Mouse (Mus musculus): ENCODE data around the gene Snapc2.
"Not testable (repeated sequence)": the region's sequence is repeated elsewhere in the genome, so short reads cannot be mapped to it uniquely, and the experiment has no call there.

Gene Snapc2

DNA sequence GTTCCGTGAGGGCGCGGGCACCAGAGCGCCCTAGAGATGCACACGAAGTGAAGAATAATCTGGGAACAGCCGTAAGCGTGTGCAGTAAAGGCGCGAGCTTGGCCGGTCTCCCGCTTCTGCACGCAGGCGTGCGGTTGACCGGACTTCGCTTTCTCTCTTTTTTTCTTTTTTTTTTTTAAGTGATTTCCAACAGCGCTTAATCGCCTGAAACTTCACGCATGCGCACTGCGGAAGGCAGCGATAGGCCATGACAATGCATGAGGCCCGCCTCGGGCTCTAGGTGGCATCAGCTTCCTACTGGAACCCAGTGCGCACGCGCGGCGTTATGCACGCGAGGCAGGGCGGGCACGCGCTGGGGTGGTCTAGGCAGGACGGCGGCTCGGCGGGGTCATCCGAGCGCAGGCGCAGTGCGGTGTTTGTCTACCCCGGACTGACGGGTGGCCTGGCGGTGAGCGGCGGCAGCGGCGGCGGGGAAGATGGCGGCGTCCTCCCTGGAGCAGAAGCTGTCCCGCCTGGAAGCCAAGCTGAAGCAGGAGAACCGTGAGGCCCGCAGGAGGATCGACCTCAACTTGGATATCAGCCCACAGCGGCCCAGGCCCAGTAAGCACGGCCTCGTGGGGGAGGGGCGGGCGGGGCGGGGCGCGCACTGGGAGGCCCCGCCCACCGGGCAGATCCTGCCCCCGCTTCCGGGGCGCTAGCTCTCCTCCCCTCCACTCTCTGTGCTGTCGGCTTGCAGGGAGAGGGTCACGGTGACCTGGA lies 14.3 kb upstream of the Snapc2 start, which contains the start of the genes Map2k7 and Gm49320:
Gene Map2k7 (plus strand): TSS at position 307 of the 759 bp plus-strand sequence.
Gene Gm49320 (plus strand): TSS at position 432 of the 759 bp plus-strand sequence.
- peak; percentile 100 for DNase-seq

DNA sequence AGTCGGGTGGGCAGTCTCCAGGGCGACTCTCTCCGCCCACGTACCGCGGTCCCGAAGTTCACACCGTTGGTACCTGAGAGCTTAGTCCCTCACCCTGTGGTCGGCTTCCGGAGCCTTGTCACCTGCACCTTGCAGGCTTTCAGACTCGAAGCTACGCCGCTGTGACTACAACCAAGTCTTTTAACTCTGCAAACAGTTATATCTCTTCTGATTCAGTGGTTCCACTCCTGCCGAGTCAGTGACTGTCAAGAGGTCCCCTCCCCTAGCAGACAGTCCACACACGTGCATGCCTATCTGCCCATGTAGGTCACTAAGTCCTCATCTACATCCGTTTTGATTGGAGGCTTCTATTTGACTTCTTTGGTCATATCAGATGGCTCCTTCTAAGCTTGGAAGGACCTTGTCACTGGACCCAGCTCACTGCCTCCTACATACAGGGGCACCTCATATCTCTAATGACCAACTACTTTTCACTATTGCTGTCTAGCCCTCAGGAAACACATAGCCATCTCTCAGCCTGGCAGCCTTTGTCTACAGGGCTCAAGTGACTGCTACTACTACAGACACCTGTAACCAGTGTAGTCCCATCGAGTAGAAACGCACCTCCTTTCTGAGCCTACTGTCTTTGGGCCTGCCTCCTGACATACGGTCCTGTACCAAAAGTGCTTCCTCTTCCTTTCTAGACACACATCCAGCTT lies 13.5 kb upstream of the Snapc2 start:
- no peak for DNase-seq

DNA sequence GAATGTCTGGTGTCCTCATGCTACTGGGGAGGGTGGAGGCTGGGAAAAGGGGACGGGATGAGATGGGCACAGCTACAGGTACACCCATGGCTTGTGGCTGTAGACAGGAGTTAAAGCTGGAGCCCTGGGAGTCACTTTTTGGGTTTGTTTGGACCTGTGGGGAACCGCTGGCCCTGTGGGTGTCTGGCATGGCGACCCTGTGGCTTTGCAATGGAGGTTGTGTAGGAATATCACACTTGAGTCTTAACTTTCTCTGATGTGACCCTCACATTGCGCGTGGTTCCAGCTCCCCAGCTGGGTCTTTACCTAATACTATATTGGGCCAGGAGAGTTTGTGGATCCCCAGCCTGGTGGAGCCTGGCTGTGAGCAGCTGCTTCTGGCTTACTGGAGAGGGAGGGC lies 7.8 kb upstream of the Snapc2 start:
- DNase-seq: no peak

DNA sequence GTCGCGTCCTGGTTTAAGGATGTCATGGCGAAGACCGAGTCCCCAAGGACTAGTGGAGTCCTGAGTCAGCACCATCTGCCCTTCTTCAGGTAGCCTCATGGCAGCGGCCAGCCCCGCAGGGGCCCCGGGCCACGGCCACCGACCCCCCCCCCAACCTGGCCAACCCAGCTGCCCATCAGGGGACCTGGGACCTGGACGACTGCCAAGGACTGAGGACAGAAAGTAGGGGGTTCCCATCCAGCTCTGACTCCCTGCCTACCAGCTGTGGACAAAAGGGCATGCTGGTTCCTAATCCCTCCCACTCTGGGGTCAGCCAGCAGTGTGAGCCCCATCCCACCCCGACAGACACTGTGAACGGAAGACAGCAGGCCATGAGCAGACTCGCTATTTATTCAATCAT lies 7.1 kb upstream of the Snapc2 start:
- peak in 1 of 2 experiments; percentile 50 for DNase-seq

DNA sequence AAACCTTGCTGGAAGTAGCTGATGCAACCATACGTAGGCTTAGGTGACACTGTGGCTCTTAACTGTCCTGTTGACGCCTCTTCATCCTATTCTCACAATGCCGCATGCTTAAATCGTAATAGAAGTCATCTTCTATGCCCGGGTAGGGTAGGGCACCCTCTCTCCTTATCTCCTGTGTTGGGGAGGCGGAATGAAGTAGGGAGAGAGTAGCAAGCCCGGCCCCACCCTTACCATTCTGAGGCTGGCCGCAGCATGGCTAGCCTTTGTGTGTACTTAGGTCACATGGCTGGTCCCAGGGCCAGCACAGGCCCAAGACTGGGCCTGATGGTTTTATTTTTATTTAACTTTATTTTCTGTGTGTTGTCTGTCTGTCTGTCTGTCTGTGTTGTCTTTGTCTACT lies 5.6 kb upstream of the Snapc2 start:
- DNase-seq: no peak

DNA sequence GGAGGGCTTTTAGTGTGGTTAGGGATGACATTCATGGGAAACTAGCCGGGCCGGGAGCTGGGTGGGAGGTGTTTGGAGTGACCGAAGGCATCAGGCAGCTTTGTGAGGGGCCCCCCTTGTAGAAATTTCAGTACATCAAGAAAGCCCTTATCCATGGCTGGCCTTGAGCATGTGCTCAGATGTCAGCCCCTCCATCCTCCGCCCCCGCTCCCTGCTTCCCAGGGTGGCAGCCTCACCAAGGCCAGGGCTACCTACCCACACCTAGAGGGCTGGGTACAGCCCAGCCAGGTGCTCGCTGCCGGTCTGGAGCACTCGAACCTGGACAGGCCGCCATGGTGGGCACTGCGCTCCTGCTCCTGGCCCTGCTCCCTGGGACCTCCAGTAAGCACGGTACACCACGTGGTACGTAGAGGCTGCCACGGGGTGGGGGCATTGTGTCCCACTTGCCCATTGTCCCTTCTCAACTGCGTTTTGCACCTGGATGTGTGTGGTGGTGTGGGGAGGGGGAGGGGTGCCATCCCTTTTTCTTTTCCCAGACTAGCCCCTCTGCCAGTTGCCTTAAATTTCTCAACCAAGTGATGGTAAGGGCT lies 4.8 kb upstream of the Snapc2 start, which contains the start of gene Tgfbr3l:
Gene Tgfbr3l (plus strand): TSS at position 264 of the 590 bp plus-strand sequence.
- no peak for DNase-seq

DNA sequence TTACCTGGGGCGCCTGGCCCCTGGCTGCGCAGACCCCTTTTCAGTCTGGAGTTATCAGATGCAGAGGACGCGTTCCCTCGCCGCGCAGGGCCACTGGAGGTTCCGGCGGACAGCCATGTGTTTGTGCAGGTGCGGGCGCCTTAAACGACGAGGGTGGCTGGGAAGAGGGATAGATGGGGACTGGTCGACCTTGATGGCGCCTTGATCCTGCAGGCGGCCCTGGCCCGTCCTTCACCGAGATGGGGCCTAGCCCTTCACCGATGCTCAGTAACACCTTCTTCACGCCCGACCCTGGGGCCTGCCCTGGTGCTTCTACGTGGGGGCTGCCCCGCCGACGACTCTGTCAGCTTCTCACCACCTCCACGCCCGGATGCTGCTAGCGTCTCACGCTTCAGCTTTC lies 3.7 kb upstream of the Snapc2 start:
- DNase-seq: no peak

DNA sequence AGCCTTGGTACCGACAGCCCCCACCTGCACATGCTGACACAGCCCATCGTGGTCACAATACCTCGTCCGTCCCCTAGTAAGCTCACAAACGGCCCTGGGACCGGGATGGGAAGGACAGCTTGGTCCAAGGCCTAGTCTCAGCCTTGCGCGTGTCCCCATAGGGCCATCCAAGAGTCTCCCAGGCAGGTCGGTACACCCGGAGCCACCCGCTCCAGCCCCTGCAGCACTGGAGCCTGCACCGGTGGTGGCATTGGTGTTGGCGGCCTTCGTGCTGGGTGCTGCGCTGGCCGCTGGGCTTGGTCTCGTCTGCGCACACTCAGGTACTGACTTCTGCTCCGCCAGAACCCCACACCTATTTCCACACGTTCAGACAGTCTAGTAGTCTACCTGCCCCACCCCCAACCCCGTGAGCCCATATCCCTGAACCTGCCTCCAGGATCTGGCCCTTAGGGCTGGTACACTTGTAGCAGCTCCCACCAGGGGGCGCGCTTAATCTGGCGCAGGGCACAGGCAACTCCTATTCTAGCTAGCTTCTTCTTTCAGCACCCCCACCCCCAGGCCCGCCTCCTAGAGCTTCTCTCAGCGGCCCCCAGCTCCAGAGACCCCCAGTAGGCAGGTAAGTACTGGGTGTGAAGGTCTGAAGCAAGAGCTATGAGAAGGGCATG lies 2.4 kb upstream of the Snapc2 start:
- DNase-seq: peak; percentile 93 to 95

DNA sequence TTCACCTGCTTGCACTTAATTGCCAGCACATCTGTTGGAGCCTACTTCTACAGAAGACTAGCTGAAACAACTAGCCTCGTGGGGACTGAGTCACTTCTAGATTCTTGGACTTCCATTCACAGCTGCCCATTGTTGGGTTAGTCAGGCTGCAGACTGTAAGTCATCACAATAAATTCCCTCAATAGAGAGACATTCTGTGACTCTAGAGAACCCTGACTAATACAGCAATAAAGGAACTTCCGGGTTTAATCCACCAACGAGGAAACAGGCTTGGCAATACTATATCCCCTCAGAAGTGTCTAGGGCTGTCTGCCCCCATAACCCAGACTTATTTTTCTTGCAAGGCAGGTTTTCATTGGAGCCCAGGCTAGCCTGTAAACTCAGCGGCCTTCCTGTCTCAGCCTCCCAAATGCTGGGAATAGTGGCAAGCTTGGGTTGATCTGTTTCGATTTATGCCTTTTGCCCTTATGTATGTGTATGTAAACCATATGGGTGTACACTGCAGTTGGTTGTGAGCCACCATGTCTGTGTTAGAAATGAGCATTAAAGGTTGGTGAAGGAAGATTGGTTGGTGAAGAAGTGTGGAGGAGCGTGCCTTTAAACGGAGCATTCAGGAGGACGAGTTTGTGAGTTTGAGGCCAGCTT lies 642 bp upstream of the Snapc2 start:
- DNase-seq: no peak

DNA sequence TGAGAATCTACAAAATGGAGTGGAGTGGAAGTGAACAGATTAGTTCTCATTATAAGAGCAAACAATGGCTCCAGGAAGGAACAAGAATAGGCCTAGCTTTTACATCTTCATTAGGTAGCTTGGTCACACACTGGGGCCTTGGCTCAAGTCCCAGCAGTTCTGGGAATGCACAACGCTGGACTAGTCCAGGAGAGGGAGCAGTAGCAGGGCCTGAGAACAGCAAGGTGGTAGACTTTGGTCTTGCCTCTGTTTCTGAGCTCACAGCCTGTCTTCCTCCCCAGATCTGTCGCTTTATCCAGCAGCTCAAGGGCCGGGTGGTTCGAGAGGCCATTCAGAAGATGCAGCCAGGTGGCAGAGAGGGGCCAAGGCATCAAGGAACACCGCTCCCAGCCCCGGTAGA lies 1.1 kb downstream of the Snapc2 start:
- peak; percentile 94 to 95 for DNase-seq

DNA sequence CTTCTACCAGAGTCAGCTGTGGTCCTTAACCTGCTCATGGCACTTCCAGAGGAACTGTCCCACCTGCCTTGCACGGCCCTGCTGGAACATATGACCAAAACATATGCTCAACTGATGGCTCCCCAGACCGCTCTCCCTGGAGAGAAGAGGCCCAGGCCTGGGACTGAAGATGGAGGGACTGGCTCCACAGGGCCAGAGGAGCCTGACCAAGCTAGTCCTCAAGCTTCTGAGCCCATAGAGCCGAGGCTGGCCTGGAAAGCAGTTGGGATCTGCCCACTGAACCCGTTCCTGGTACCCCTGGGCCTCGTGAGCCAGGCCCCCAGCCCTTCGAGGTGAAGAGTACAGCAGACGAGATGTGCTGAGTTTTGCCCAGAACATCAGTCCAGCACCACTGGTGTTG lies 2.6 kb downstream of the Snapc2 start:
- DNase-seq: not testable (repeated sequence)

DNA sequence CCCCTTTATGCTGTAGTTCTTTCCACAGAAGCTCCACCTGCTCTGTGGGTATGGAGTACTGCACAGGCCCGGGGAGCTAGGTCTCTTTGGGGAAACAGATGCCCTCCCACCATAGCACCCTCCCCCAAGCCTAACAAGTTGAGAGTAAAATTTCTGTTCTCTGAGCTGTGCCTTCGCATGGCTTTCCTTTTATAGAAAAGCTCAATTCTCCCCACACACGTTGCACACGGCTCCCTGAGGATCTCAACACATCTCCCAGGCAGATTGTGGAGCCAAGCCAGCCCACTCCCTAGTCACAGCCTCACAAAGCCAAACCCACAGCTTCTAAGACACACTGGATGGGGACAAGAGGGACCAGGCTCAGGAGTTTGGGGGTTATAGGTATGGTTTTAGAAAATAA lies 4.0 kb downstream of the Snapc2 start:
- DNase-seq: no peak

DNA sequence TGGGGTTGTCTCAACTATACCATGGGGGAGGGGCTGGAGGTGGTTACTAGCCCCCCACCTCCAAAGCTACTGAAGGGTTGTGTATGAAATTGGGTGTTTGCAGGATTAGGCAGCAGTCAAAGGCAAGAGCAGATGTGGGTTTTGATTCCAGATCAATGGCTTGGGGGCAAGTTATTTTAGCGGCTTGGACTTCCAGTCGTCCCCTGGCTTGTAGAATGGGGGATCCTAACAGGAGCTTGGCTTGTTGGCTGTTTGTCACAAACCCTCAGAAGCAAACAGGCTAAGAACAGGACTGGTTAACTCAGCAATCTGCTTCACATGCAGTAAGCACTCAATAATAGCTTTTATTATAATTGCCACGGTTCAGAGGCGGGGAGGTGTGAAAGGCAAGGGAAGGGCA lies 4.5 kb downstream of the Snapc2 start:
- no peak for DNase-seq

DNA sequence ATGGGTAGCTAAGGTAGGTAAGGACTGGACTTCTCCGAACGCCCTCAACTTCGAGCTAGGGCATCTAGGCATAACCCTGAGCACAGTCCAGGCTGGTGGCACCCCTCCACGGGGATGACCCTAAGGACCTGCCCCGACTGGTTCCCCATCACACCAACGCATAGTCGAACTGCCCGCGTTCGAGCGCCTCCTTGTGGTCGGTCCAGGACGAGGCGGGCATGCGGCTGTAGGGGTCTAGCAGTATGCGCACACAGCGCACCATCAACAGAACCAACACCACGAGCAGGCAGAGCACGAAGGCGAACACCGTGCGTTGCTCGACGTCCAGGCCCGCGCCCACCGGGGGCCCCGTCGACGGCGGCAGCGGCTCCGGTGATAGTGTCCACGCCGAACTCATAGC lies 5.4 kb downstream of the Snapc2 start:
- DNase-seq: peak; percentile 93 to 94

DNA sequence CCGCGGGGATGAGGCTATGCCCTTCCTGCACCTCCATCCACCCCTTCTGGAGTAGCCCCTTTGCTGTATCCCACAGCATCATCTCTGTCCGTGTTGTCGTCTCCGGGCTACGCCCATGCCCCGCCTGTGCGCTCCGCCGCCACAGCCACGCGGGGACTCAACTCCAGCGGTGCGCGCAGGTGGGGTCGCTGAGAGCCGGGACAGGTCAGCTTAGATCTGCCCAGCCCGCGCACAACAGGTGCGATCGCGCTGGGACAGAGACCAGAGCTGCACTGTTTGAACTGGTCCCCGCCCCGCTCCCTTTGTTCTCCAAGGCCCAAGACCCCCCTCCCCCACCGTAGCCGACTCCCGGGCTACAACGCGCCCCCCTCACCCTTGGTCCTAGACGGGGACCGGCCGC lies 5.8 kb downstream of the Snapc2 start:
- DNase-seq: peak in 1 of 2 experiments; percentile 86

DNA sequence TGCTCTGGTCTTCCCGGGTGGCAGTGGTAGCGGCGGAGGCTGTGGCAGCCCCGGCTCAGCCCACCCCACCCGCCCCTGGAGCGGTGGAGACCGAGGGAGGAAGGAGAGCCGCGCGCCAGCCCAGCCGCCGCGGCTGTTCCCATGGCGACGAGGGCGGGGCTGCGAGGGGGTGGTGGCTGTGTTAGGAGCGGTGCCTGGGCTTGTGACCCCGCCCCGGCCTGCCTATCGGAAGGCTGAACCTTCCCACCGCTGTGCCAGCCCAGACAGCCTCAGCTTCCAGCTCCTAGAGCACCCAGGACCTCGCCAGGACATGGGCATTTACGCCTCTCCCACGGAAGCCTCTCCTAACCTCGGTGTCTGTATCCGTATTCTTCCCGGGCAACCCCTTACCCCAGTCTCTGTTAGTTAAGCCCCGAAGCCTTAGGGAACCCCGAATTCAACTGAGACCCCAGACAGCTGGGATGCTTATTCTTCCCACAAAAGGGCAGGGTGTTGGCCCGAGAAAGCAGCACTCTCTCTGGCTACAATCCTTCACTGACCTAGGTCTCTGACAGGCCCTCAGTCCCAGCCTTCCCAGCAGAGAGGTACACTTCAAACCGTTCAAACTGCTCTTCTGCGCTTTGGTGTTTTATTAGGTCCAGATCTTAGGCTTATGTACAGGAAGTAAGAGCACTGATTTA lies 6.4 kb downstream of the Snapc2 start, which contains the start of gene Ctxn1:
Gene Ctxn1 (minus strand): TSS at position 150 of the 680 bp plus-strand sequence.
- DNase-seq: peak; percentile 96 to 99

DNA sequence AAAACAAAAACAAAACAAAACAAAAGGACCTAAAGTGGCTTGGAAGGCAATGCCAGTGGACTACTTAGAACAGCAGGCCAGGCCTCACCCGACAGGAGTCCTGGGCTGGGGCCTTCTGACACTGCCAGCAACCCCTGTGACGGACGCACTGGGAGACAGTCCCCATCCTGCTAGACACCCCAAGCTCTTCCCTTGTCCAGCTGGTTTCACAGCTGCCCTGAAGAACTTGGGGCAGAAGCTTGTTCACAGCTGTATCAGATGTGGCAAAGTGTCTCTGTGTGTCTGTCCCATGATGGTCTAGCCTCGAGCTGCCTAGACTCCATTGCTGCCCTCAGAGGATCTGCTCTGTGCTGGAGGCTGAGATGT lies 6.9 kb downstream of the Snapc2 start:
- no peak for DNase-seq

DNA sequence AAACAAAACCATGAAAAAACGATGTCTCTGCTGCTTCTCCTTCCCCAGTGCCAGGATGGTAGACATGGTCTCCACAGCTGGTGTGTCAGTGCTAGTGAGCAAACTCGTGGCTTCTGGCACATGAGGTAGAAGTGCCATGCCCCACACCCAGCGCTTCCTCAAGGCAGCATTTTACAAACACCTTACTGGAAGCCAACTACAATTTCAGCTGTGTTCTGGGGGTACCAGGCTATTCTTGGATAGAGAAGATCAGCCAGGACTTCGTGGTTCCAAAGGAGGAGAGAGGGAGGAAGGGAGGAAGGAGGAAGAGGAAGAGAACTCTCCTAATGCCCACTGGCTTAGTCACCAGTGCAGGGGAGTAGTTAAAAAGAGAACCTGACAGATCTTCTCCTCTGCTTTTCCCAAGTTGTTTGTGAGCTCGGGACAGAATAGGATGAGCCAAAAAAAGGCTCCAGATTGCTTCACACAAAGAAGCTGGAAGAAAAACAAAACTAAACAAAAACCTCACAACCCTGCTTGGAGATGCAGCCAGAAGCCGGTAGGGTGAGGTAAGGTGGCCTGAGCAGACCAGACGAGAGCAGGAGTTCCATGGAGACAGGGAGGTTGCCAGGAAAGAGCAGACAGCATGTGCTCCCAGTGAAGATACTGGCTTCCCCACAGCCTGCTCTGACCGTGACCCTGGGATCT lies 10.4 kb downstream of the Snapc2 start:
- no peak for DNase-seq

DNA sequence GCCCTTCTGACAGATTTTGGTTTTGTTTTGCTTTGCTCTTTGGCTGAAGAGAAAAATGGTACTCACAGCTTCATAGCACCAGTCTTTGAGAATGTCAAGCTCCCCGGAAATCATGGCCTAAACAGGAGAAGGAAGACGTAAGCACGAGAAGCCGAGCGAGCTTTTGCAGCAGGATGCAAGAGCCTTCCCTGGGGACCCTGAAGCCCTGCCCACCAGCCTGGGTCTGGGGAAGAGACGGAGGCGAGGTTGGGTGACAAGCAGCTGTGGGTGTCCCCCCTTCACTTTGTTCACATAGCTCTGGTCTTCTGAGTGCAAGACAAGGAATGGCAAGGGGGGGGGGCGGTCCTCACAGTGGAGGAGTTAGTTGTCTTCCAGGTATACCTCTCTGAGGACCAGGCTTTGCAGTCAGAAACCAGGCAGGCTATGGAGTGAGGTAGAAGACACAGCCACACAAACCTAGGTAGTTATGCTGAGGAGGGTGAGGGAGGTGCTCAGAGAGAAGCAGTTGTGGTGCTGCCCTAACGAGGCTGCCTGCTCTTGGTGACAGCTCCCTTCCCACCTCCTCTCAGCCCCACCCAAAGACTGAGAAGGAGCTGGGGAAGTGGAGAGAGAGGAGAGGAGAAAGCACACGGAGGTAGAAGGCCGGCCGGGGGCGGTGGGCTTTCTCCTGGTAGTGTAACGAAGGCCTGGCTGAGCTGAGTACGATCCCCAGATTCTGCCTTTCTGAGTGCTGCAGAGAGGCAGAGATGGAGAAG lies 12.5 kb downstream of the Snapc2 start:
- no peak for DNase-seq

DNA sequence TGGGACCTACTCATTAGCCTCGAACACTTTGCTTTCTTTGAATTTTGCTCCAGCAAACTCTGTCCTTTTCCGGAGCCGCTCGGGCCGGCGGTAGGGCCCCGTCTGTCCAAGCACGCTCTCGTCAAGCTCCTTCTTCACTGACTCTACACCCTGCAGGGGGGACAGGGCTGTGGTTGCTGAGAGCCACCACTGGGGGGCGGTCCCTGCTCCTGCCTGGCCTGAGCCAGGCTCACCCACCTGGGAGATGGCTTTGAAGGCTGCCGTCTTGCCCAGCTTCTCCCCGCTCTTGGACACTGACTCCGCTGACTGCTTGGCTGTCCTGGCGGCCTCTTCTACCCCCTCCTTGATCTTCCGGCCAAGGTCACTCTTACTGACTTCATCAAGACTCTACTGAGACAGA lies 14.7 kb downstream of the Snapc2 start:
- peak; percentile 49 to 56 for DNase-seq

DNA sequence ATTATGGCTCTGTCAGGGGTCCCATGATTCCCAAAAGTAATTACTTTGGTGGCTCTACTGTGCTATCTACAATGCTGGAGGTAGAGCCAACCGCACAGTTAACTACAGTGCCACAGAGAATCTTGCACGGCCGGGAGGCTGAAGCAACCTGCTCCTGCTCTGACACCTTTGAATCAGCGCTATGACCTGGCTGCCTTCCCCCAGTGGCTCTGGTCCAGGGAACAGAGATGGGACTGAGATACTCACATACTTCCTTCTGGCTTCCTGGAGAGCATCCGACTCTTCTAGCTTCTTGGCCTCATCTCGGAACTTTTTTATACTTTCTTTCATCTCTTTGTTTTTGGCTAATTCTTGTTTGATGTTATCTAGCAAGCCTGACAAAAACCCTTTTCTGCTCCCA lies 16.7 kb downstream of the Snapc2 start:
- peak in 1 of 2 experiments; percentile 16 for DNase-seq
